Mouse (Mus musculus) stomach, embryonic 15.5 days (tissue): Measurements from ENCODE around the gene Birc2. TPM values are rescaled to one million over a fixed set of nuclear protein-coding genes. Genes with fewer than 3 reads are reported as not detected.

Experiments used
- microRNA-seq: library from miRNA; unstranded; fragments of <30 nt; microRNA quantifications from one replicate; pipeline ENCODE4, GENCODE M21; 2016
- polyA plus RNA-seq: library from polyadenylated mRNA; unstranded; fragments of >200 nt; fragmentation: Nextera tagmentation; extraction: Ambion mirVana; gene quantifications from 2 replicates; pipeline ENCODE4 v1.2.1, GENCODE M21; 2015

The Birc2 gene
- polyA plus RNA-seq, 1 experiment from 2014 or later, result 35.6 TPM

Small RNAs within 50 kb of the gene (microRNA-seq; reads per million reads assigned to microRNA genes)
- 5.6 reads per million, percentile 20 among the genes with 10 or more reads in this experiment for gene Mir5618

Other genes with a start within 250 kb of the Birc2 start
- 0.05 TPM in 1 of 2 replicates, not detected in the other for gene Mmp20, start 208.8 kb downstream of the Birc2 start, polyA plus RNA-seq
- gene Mmp7, start 145.0 kb downstream of the Birc2 start, polyA plus RNA-seq, result 0.81 and 0.90 TPM in 2 replicates
- 114 and 122 TPM in 2 replicates for gene Tmem123, start 73.0 kb downstream of the Birc2 start, polyA plus RNA-seq
- 9.6 and 9.7 TPM in 2 replicates for gene Birc3, start 36.1 kb upstream of the Birc2 start, polyA plus RNA-seq
- 29.4 and 29.7 TPM in 2 replicates for gene Yap1, start 167.5 kb upstream of the Birc2 start, polyA plus RNA-seq
- 8.5 and 10.7 TPM in 2 replicates for gene Cfap300, start 205.8 kb upstream of the Birc2 start, polyA plus RNA-seq